Mouse (Mus musculus): ENCODE measurements at regions not wholly inside any gene's neighbourhood (a gene's known extent, or its start where the extent isn't known, plus 50 kb on each side); places are given as distances from the start of the nearest gene placed in this dataset.

DNA sequence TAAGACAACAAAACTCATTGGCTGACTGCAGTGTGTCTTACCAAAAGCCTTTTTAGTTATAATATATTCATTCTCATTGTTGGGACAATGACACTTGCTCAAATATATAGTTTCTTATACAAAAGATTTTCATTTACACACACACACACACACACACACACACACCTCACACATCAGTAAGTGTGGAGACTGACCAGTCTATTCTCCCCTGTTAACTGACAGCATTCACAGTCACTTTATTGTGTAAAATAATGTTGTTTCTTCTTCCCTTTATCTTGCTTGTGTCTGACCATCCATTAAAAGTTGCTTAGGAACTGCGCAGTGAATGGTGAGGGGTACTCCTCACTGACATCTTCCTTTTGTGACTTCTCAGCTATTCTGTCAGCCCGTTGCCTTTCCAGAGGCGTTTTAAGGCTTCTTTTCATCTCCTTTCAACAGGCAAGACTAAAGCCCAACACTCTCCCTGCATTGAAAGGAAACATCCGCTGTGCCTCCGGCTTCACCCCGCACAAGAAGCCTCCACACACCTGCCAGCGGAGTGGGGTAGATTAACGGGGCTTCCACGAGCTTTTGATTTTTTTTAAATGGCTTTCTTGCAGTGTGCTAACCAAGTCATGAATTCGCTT is 111.1 kb upstream of the Vgll2 start:
- Histone ChIP-seq H3K4me1 (ENCODE audit: control insufficient read depth, insufficient read depth, low read length) (peaks cover 6% of the 10 kb centered on the region; the same call in 1 of the 2 replicates), H3K36me3 (ENCODE audit: control insufficient read depth, insufficient read depth, low read length) (no peaks in the 10 kb centered on the region), H3K27ac (replicated peaks; ENCODE audit: low read depth, low read length) (no peak overlapping the region), H3K27me3 (ENCODE audit: control insufficient read depth, insufficient read depth, low read length) (no peaks in the 10 kb centered on the region), H3K4me3 (replicated peaks; ENCODE audit: low read depth, low read length) (no peak overlapping the region), H3K9me3 (ENCODE audit: control insufficient read depth, low read length) (no peaks in the 10 kb centered on the region), H3K9ac (replicated peaks; ENCODE audit: low read length) (no peak overlapping the region), H3K4me2 (ENCODE audit: low read length) (peak overlapping the region; percentile 34)
- ATAC-seq (ENCODE audit: low FRiP score, low TSS enrichment) (peak; percentile 57; the same call in 1 of the 2 replicates), DNase-seq (peak; percentile 52)
- WGBS, result 6% methylated on average over 10 of the region's 10 CpGs

DNA sequence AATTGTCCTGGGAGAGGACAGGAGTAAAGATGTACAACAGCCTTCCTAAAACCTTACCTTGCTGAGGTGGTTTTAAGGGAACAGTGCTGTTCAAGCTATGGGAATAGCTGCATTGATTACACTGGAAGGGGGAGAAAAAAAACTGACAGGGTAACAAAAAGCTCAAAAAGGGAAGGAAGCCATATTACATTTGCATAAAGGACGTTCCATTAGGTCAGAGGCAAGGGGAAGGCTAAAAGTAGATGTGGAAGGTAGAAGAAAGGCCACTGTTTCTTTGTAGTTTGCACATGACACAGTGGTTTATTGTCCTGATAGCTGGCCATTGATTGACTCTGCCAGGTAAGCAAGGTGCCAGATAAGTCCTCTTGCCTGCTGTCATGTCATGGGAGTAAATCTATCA is 110.2 kb upstream of the Vgll2 start:
- ATAC-seq (ENCODE audit: low FRiP score, low TSS enrichment), result no peak

DNA sequence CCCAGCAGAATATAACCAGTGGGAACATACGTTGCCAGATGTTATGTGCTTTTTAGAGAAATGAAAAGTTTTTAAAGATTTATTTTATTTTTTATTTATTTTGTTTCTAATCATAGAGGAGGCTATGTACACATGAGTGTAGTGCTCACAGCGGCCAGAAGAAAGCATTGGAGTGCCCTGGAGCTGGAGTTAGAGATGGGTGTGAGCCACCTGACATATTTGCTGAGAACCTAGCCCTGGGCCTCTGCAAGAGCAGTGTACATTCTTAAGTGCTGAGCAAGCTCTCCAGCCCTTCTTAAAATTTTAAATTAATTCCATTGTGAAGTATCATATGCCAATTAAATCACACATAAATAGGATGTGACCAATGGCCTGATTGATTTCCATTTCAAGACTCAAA is 95.7 kb upstream of the Vgll2 start:
- Histone ChIP-seq H3K9ac (replicated peaks; ENCODE audit: low read length) (no peak overlapping the region), H3K4me1 (ENCODE audit: control insufficient read depth, insufficient read depth, low read length) (no peaks in the 10 kb centered on the region), H3K4me3 (replicated peaks; ENCODE audit: low read depth, low read length) (no peak overlapping the region), H3K9me3 (ENCODE audit: control insufficient read depth, low read length) (no peaks in the 10 kb centered on the region), H3K27me3 (ENCODE audit: control insufficient read depth, insufficient read depth, low read length) (no peaks in the 10 kb centered on the region), H3K36me3 (ENCODE audit: control insufficient read depth, insufficient read depth, low read length) (no peaks in the 10 kb centered on the region), H3K4me2 (ENCODE audit: low read length) (no peak overlapping the region), H3K27ac (replicated peaks; ENCODE audit: low read depth, low read length) (no peak overlapping the region)
- DNase-seq (no peak), ATAC-seq (ENCODE audit: low FRiP score, low TSS enrichment) (no peak)
- 89% methylated on average over 2 of the region's 2 CpGs for WGBS

More for the DNA sequence above, 110.2 kb upstream of the Vgll2 start:
- H3K9ac ChIP-seq (replicated peaks; ENCODE audit: low read length), result no peak overlapping the region
- WGBS, result 55% methylated on average over 1 of the region's 1 CpGs
- no peak overlapping the region for H3K27ac ChIP-seq (replicated peaks; ENCODE audit: low read depth, low read length)
- no peaks in the 10 kb centered on the region for H3K36me3 ChIP-seq (ENCODE audit: control insufficient read depth, insufficient read depth, low read length)
- H3K4me3 ChIP-seq (replicated peaks; ENCODE audit: low read depth, low read length), result no peak overlapping the region
- no peak for DNase-seq
- H3K4me1 ChIP-seq (ENCODE audit: control insufficient read depth, insufficient read depth, low read length), result peaks cover 6% of the 10 kb centered on the region; the same call in 1 of the 2 replicates
- H3K27me3 ChIP-seq (ENCODE audit: control insufficient read depth, insufficient read depth, low read length), result no peaks in the 10 kb centered on the region
- H3K9me3 ChIP-seq (ENCODE audit: control insufficient read depth, low read length), result no peaks in the 10 kb centered on the region
- H3K4me2 ChIP-seq (ENCODE audit: low read length), result no peak overlapping the region

DNA sequence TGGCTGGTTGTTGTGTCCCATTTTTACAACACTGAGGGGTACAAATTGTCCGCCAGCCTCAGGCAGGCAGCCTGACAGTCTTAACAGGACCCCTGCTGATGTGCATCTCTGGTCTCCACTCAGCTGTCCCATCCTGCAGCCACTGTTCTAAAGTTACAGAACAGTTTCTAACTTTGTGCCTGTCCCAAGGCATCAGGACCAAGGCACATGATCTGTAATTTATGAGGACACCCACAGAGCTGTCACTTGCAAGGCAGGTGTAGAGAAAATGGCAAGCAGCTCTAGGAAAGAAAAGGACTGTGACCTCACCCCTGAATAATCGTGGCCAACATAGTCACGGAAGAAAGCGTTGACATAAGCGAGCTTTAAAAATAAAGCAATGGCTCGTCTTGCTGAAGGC is 93.0 kb upstream of the Vgll2 start:
- ATAC-seq (ENCODE audit: low FRiP score, low TSS enrichment), result no peak
- Histone ChIP-seq H3K4me2 (ENCODE audit: low read length) (no peak overlapping the region), H3K36me3 (ENCODE audit: control insufficient read depth, insufficient read depth, low read length) (no peaks in the 10 kb centered on the region), H3K4me3 (replicated peaks; ENCODE audit: low read depth, low read length) (no peak overlapping the region), H3K4me1 (ENCODE audit: control insufficient read depth, insufficient read depth, low read length) (no peaks in the 10 kb centered on the region), H3K9me3 (ENCODE audit: control insufficient read depth, low read length) (no peaks in the 10 kb centered on the region), H3K27ac (replicated peaks; ENCODE audit: low read depth, low read length) (no peak overlapping the region), H3K9ac (replicated peaks; ENCODE audit: low read length) (no peak overlapping the region), H3K27me3 (ENCODE audit: control insufficient read depth, insufficient read depth, low read length) (no peaks in the 10 kb centered on the region)
- no peak for DNase-seq
- 75% methylated on average over 6 of the region's 6 CpGs for WGBS

DNA sequence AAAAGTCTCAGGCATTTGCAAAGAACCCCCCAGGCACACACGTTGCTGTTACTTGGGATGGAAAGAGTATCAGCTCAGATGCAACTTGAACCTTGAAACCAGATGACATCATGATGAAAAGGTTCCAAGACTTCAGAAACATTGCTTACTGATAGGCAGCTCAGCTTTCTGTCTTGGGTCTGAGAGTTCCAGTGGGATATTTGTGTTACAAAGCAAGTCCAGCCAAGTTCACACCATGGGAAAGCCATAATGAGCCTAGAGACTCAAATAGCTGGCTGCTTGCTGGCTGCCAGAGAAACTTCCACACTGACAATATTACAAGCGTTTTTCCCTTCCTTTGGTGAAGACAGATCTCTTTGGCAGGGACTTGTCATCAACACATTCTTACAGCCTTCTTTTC is 92.0 kb upstream of the Vgll2 start:
- WGBS, result 70% methylated on average over 2 of the region's 2 CpGs
- Histone ChIP-seq H3K27ac (replicated peaks; ENCODE audit: low read depth, low read length) (no peak overlapping the region), H3K27me3 (ENCODE audit: control insufficient read depth, insufficient read depth, low read length) (no peaks in the 10 kb centered on the region), H3K36me3 (ENCODE audit: control insufficient read depth, insufficient read depth, low read length) (no peaks in the 10 kb centered on the region), H3K4me1 (ENCODE audit: control insufficient read depth, insufficient read depth, low read length) (no peaks in the 10 kb centered on the region), H3K4me3 (replicated peaks; ENCODE audit: low read depth, low read length) (no peak overlapping the region), H3K9ac (replicated peaks; ENCODE audit: low read length) (no peak overlapping the region), H3K4me2 (ENCODE audit: low read length) (no peak overlapping the region), H3K9me3 (ENCODE audit: control insufficient read depth, low read length) (no peaks in the 10 kb centered on the region)
- ATAC-seq (ENCODE audit: low FRiP score, low TSS enrichment) (no peak), DNase-seq (no peak)

DNA sequence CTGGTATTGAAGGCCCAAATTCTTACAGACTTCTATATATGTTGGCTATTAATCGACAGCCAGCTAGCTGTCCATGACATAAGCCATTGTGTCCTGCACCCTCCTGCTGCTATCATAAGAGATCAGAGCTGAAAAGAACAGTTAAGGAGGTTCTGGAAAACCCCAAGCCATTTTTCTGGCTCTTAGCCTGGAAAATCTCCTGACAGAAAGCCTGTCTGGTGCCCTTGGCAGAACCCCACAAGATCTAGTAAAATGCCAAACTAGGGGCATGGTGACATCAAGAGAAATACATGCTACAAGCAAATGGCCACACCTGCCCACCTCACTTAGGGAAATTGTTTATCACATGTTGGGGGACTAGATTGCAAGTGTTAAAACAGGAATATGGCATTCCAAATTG is 91.6 kb upstream of the Vgll2 start:
- Histone ChIP-seq H3K36me3 (ENCODE audit: control insufficient read depth, insufficient read depth, low read length) (no peaks in the 10 kb centered on the region), H3K4me1 (ENCODE audit: control insufficient read depth, insufficient read depth, low read length) (no peaks in the 10 kb centered on the region), H3K9me3 (ENCODE audit: control insufficient read depth, low read length) (no peaks in the 10 kb centered on the region), H3K27ac (replicated peaks; ENCODE audit: low read depth, low read length) (no peak overlapping the region), H3K4me3 (replicated peaks; ENCODE audit: low read depth, low read length) (no peak overlapping the region), H3K4me2 (ENCODE audit: low read length) (no peak overlapping the region), H3K9ac (replicated peaks; ENCODE audit: low read length) (no peak overlapping the region), H3K27me3 (ENCODE audit: control insufficient read depth, insufficient read depth, low read length) (no peaks in the 10 kb centered on the region)
- 57% methylated on average over 1 of the region's 1 CpGs for WGBS
- no peak for DNase-seq
- ATAC-seq (ENCODE audit: low FRiP score, low TSS enrichment), result no peak

DNA sequence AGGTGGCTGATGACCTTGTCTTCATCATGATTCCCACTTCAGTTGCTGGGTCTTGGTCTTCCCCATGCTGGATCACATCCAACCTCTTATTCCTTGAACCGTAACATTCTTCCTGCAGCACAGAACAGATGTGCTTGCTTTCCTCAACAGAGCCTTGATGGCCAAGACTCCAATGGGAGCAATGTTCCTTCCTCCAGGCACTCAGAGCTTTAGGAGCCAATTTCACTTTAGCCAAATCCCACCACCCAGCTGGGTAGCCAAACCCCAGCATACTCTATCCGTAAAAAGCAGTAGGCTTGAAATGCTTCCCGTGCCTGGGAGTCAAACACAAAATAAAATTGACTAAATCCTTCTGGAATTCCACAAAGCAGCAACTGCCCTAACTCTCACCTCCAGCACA is 86.8 kb upstream of the Vgll2 start:
- DNase-seq (no peak), ATAC-seq (ENCODE audit: low FRiP score, low TSS enrichment) (no peak)
- no peak overlapping the region for H3K4me3 ChIP-seq (replicated peaks; ENCODE audit: low read depth, low read length)
- H3K9me3 ChIP-seq (ENCODE audit: control insufficient read depth, low read length), result no peaks in the 10 kb centered on the region
- H3K27me3 ChIP-seq (ENCODE audit: control insufficient read depth, insufficient read depth, low read length), result no peaks in the 10 kb centered on the region
- H3K9ac ChIP-seq (replicated peaks; ENCODE audit: low read length), result no peak overlapping the region
- H3K27ac ChIP-seq (replicated peaks; ENCODE audit: low read depth, low read length), result no peak overlapping the region
- no peaks in the 10 kb centered on the region for H3K36me3 ChIP-seq (ENCODE audit: control insufficient read depth, insufficient read depth, low read length)
- 84% methylated on average over 3 of the region's 3 CpGs for WGBS
- H3K4me1 ChIP-seq (ENCODE audit: control insufficient read depth, insufficient read depth, low read length), result no peaks in the 10 kb centered on the region
- H3K4me2 ChIP-seq (ENCODE audit: low read length), result no peak overlapping the region

DNA sequence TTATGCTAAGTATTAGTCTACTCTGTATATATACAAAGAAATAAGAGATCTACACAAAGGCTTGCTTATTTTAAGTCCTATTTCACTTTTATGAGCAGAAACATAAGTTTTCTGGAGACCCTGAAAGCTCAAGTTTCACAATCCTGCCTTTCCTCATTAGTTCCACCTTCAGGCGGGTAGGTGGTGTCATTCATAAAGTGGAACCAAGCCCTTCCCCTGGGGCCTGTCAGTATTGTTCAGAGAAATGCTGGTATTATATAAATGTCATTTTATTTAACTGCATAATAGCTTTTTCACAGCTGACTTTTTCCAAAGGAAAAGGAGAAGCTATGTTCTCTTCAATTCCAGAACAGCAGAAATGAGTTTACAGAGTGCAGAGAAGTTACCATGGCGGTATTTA is 81.1 kb upstream of the Vgll2 start:
- H3K27me3 ChIP-seq (ENCODE audit: control insufficient read depth, insufficient read depth, low read length), result no peaks in the 10 kb centered on the region

DNA sequence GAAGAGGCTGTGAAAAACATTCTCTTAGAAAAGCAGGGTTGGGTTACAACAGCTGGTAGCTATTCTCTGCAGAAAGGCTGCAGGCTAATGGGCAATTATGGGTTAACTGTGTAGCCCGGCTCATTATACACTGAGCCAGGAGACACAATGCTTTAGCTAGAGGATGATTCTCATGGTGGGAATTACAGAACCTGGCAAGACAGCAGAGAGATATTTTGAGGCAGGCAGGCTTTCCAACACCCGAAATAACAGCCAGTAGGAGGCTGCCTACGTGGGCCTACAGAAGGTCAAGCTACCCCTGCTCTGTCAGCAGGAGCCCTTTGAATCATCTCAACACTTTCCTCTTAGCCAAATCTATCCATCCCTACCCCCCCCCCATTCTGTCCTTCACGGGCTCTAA is 76.6 kb upstream of the Vgll2 start:
- 51% methylated on average over 4 of the region's 4 CpGs for WGBS
- H3K4me2 ChIP-seq (ENCODE audit: low read length), result no peak overlapping the region
- ATAC-seq (ENCODE audit: low FRiP score, low TSS enrichment), result no peak
- DNase-seq, result no peak
- H3K36me3 ChIP-seq (ENCODE audit: control insufficient read depth, insufficient read depth, low read length), result no peaks in the 10 kb centered on the region
- no peak overlapping the region for H3K27ac ChIP-seq (replicated peaks; ENCODE audit: low read depth, low read length)
- no peak overlapping the region for H3K4me3 ChIP-seq (replicated peaks; ENCODE audit: low read depth, low read length)
- H3K9ac ChIP-seq (replicated peaks; ENCODE audit: low read length), result no peak overlapping the region
- H3K4me1 ChIP-seq (ENCODE audit: control insufficient read depth, insufficient read depth, low read length), result no peaks in the 10 kb centered on the region
- H3K9me3 ChIP-seq (ENCODE audit: control insufficient read depth, low read length), result no peaks in the 10 kb centered on the region
- H3K27me3 ChIP-seq (ENCODE audit: control insufficient read depth, insufficient read depth, low read length), result no peaks in the 10 kb centered on the region

More for the DNA sequence above, 81.1 kb upstream of the Vgll2 start:
- Histone ChIP-seq H3K27ac (replicated peaks; ENCODE audit: low read depth, low read length) (no peak overlapping the region), H3K9ac (replicated peaks; ENCODE audit: low read length) (no peak overlapping the region), H3K4me3 (replicated peaks; ENCODE audit: low read depth, low read length) (no peak overlapping the region), H3K4me2 (ENCODE audit: low read length) (no peak overlapping the region), H3K4me1 (ENCODE audit: control insufficient read depth, insufficient read depth, low read length) (no peaks in the 10 kb centered on the region), H3K36me3 (ENCODE audit: control insufficient read depth, insufficient read depth, low read length) (no peaks in the 10 kb centered on the region), H3K9me3 (ENCODE audit: control insufficient read depth, low read length) (no peaks in the 10 kb centered on the region)
- ATAC-seq (ENCODE audit: low FRiP score, low TSS enrichment), result no peak
- no peak for DNase-seq
- 79% methylated on average over 2 of the region's 2 CpGs for WGBS
